Mouse (Mus musculus): Measurements from ENCODE around the gene Ywhaq. TPM values are rescaled to one million over a fixed set of nuclear protein-coding genes. Genes with fewer than 3 reads are reported as not detected.

Ywhaq gene
- 1,141 and 1,156 TPM in 2 replicates for polyA plus RNA-seq (2014; fragmentation: Nextera tagmentation; extraction: Ambion mirVana)

GRCm38 (mm10) chr12:21417100-21418070 is at the start of gene Ywhaq:
TSS of gene Ywhaq (minus strand) at chr12:21417637.
- H3K27me3 ChIP-seq (ENCODE audit: control insufficient read depth, insufficient read depth, low read length) = no peaks in the 10 kb centered on the region
- H3K9me3 ChIP-seq (ENCODE audit: control insufficient read depth, low read length) = no peaks in the 10 kb centered on the region; the same call in 1 of the 2 replicates
- peak within 1 kb of the TSS; percentile 99 for H3K9ac ChIP-seq (replicated peaks; ENCODE audit: low read depth, low read length)
- H3K36me3 ChIP-seq (ENCODE audit: control insufficient read depth, insufficient read depth, low read length) = peaks cover 15% of the 10 kb centered on the region
- peaks cover 13% of the 10 kb centered on the region; the same call in 1 of the 2 replicates for H3K4me1 ChIP-seq (ENCODE audit: control insufficient read depth, insufficient read depth, low read length)
- H3K27ac ChIP-seq (ENCODE audit: low read depth, low read length) = peak within 1 kb of the TSS; percentile 100
- peak; percentile 99 for ATAC-seq (ENCODE audit: low read depth)
- peak within 1 kb of the TSS; percentile 87 for H3K4me2 ChIP-seq (ENCODE audit: low read depth, low read length)
- H3K4me3 ChIP-seq (ENCODE audit: low read depth, low read length) = peak within 1 kb of the TSS; percentile 96
- under 1% methylated on average over 96 of the region's 103 CpGs for WGBS

- 32% methylated on average over 5 of the region's 5 CpGs for WGBS
- Histone ChIP-seq H3K4me1 (ENCODE audit: control insufficient read depth, insufficient read depth, low read length) (no peaks in the 10 kb centered on the region; the same call in 1 of the 2 replicates), H3K27ac (ENCODE audit: low read depth, low read length) (no peak overlapping the region), H3K4me3 (ENCODE audit: low read depth, low read length) (no peak overlapping the region), H3K4me2 (ENCODE audit: low read depth, low read length) (no peak overlapping the region), H3K36me3 (ENCODE audit: control insufficient read depth, insufficient read depth, low read length) (no peaks in the 10 kb centered on the region), H3K9ac (replicated peaks; ENCODE audit: low read depth, low read length) (no peak overlapping the region), H3K27me3 (ENCODE audit: control insufficient read depth, insufficient read depth, low read length) (no peaks in the 10 kb centered on the region), H3K9me3 (ENCODE audit: control insufficient read depth, low read length) (no peaks in the 10 kb centered on the region)
- ATAC-seq (ENCODE audit: low read depth) = peak; percentile 60
These were observed 46.0 kb upstream of the Ywhaq start for GRCm38 (mm10) chr12:21463448-21463891.

GRCm38 (mm10) chr12:21462658-21463057 is 45.2 kb upstream of the Ywhaq start:
- H3K36me3 ChIP-seq (ENCODE audit: control insufficient read depth, insufficient read depth, low read length) = no peaks in the 10 kb centered on the region
- H3K9ac ChIP-seq (replicated peaks; ENCODE audit: low read depth, low read length) = no peak overlapping the region
- no peak overlapping the region for H3K4me3 ChIP-seq (ENCODE audit: low read depth, low read length)
- no peaks in the 10 kb centered on the region; the same call in 1 of the 2 replicates for H3K4me1 ChIP-seq (ENCODE audit: control insufficient read depth, insufficient read depth, low read length)
- no peaks in the 10 kb centered on the region for H3K9me3 ChIP-seq (ENCODE audit: control insufficient read depth, low read length)
- H3K27me3 ChIP-seq (ENCODE audit: control insufficient read depth, insufficient read depth, low read length) = no peaks in the 10 kb centered on the region
- ATAC-seq (ENCODE audit: low read depth) = no peak
- 93% methylated on average over 3 of the region's 3 CpGs for WGBS
- H3K4me2 ChIP-seq (ENCODE audit: low read depth, low read length) = no peak overlapping the region
- H3K27ac ChIP-seq (ENCODE audit: low read depth, low read length) = no peak overlapping the region

DNA sequence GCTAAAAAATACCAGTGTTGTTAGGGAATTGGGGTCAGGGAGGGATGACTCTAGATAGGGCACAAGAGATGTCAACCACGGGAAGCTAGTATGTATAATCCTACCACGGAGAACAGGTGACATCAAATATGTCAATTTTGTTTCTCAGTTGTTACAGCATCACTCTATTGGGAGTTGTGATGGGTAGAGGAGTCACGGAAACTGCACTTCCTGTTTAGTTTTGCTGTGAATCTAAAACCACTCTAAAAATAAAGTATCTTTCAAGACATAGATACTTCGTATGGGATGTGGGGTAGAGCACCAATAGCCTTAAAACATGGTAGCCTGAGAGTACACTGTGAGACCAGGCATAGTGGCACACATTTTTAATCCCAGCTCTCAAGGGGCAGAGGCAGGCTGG is 42.2 kb upstream of the Ywhaq start:
- Histone ChIP-seq H3K36me3 (ENCODE audit: control insufficient read depth, insufficient read depth, low read length) (no peaks in the 10 kb centered on the region), H3K9ac (replicated peaks; ENCODE audit: low read depth, low read length) (no peak overlapping the region), H3K27me3 (ENCODE audit: control insufficient read depth, insufficient read depth, low read length) (no peaks in the 10 kb centered on the region), H3K4me1 (ENCODE audit: control insufficient read depth, insufficient read depth, low read length) (no peaks in the 10 kb centered on the region; the same call in 1 of the 2 replicates), H3K9me3 (ENCODE audit: control insufficient read depth, low read length) (no peaks in the 10 kb centered on the region), H3K4me2 (ENCODE audit: low read depth, low read length) (no peak overlapping the region), H3K27ac (ENCODE audit: low read depth, low read length) (no peak overlapping the region), H3K4me3 (ENCODE audit: low read depth, low read length) (no peak overlapping the region)
- ATAC-seq (ENCODE audit: low read depth) = no peak
- 88% methylated on average over 4 of the region's 4 CpGs for WGBS

DNA sequence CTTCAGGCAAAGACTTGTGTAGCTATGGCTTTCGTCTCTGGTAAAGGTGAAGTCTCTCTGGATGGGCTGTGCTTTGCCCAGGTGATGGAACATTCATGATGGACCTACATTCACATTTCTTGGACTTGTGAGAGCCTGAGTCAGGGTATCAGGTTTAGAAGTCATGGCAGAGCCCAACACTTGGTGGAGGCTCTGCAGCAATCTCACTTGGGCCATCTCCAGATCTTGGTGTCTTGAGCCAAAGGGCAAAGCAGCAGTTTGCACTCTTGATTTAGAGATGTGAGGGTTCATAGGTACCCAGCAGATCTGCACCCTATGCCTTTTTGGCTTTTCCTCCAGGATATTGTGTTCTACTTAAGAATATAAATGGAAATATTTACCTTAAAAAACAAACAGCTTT is 38.6 kb upstream of the Ywhaq start:
- Histone ChIP-seq H3K9ac (replicated peaks; ENCODE audit: low read depth, low read length) (no peak overlapping the region), H3K4me1 (ENCODE audit: control insufficient read depth, insufficient read depth, low read length) (no peaks in the 10 kb centered on the region), H3K4me3 (ENCODE audit: low read depth, low read length) (no peak overlapping the region), H3K9me3 (ENCODE audit: control insufficient read depth, low read length) (no peaks in the 10 kb centered on the region), H3K27ac (ENCODE audit: low read depth, low read length) (no peak overlapping the region), H3K36me3 (ENCODE audit: control insufficient read depth, insufficient read depth, low read length) (no peaks in the 10 kb centered on the region), H3K4me2 (ENCODE audit: low read depth, low read length) (no peak overlapping the region), H3K27me3 (ENCODE audit: control insufficient read depth, insufficient read depth, low read length) (no peaks in the 10 kb centered on the region)
- ATAC-seq (ENCODE audit: low read depth) = no peak
- WGBS = 97% methylated on average over 1 of the region's 1 CpGs

DNA sequence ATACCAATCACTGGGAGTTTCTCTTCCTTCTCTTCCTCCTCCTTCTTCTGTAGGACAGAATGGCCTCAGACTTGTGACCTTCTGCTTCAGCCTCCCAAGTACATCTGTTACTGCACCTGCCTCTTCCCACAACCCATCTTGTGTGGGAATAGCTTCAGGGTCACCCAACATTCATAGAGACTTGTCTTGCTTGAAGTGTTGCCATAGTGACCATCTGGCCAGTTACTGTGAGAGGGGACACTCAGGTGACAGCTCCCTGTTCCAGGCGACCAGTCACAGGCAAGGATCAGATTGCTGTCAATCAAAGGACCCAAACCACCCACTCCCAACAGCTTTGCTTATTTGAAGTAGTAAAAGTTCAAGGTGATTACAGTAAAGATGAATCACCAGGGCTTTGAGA is 34.3 kb upstream of the Ywhaq start:
- H3K36me3 ChIP-seq (ENCODE audit: control insufficient read depth, insufficient read depth, low read length) = no peaks in the 10 kb centered on the region
- WGBS = 33% methylated on average over 1 of the region's 1 CpGs
- ATAC-seq (ENCODE audit: low read depth) = no peak

GRCm38 (mm10) chr12:21451351-21451750 is 33.9 kb upstream of the Ywhaq start:
- H3K27ac ChIP-seq (ENCODE audit: low read depth, low read length) = no peak overlapping the region
- H3K4me2 ChIP-seq (ENCODE audit: low read depth, low read length) = no peak overlapping the region
- no peak for ATAC-seq (ENCODE audit: low read depth)
- no peaks in the 10 kb centered on the region for H3K27me3 ChIP-seq (ENCODE audit: control insufficient read depth, insufficient read depth, low read length)
- H3K9ac ChIP-seq (replicated peaks; ENCODE audit: low read depth, low read length) = no peak overlapping the region
- no peak overlapping the region for H3K4me3 ChIP-seq (ENCODE audit: low read depth, low read length)
- H3K36me3 ChIP-seq (ENCODE audit: control insufficient read depth, insufficient read depth, low read length) = no peaks in the 10 kb centered on the region
- 100% methylated on average over 2 of the region's 2 CpGs for WGBS
- H3K4me1 ChIP-seq (ENCODE audit: control insufficient read depth, insufficient read depth, low read length) = no peaks in the 10 kb centered on the region
- no peaks in the 10 kb centered on the region for H3K9me3 ChIP-seq (ENCODE audit: control insufficient read depth, low read length)

More for the DNA sequence above, 34.3 kb upstream of the Ywhaq start:
- H3K9ac ChIP-seq (replicated peaks; ENCODE audit: low read depth, low read length) = no peak overlapping the region
- H3K9me3 ChIP-seq (ENCODE audit: control insufficient read depth, low read length) = no peaks in the 10 kb centered on the region
- H3K4me3 ChIP-seq (ENCODE audit: low read depth, low read length) = no peak overlapping the region
- no peak overlapping the region for H3K27ac ChIP-seq (ENCODE audit: low read depth, low read length)
- no peaks in the 10 kb centered on the region for H3K4me1 ChIP-seq (ENCODE audit: control insufficient read depth, insufficient read depth, low read length)
- H3K27me3 ChIP-seq (ENCODE audit: control insufficient read depth, insufficient read depth, low read length) = no peaks in the 10 kb centered on the region
- H3K4me2 ChIP-seq (ENCODE audit: low read depth, low read length) = no peak overlapping the region

DNA sequence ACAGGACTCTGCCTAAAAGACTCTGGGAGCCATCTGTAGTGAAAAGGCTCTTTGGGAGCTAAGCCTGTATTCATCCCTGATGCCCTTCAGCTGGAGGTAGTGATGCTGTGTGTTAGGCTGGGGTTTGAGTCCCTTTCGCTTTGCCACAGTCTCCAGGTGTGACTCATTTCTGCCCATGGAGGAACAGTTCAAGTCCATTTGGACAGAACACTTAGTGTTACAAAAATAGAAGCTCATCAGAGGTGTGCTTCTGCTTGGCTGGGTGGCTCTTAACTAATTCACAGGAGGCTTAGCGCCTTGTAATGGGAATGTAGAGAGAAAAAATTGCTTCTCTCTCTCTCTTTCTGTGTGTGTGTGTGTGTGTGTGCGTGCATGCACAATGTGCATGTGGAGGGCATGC is 26.3 kb upstream of the Ywhaq start:
- H3K4me3 ChIP-seq (ENCODE audit: low read depth, low read length) = no peak overlapping the region
- H3K27ac ChIP-seq (ENCODE audit: low read depth, low read length) = no peak overlapping the region
- H3K27me3 ChIP-seq (ENCODE audit: control insufficient read depth, insufficient read depth, low read length) = no peaks in the 10 kb centered on the region
- no peaks in the 10 kb centered on the region for H3K9me3 ChIP-seq (ENCODE audit: control insufficient read depth, low read length)
- H3K4me2 ChIP-seq (ENCODE audit: low read depth, low read length) = no peak overlapping the region
- H3K9ac ChIP-seq (replicated peaks; ENCODE audit: low read depth, low read length) = no peak overlapping the region
- no peak for ATAC-seq (ENCODE audit: low read depth)
- H3K4me1 ChIP-seq (ENCODE audit: control insufficient read depth, insufficient read depth, low read length) = no peaks in the 10 kb centered on the region
- no peaks in the 10 kb centered on the region for H3K36me3 ChIP-seq (ENCODE audit: control insufficient read depth, insufficient read depth, low read length)
- 84% methylated on average over 3 of the region's 3 CpGs for WGBS

- WGBS = 87% methylated on average over 1 of the region's 1 CpGs
- Histone ChIP-seq H3K27me3 (ENCODE audit: control insufficient read depth, insufficient read depth, low read length) (no peaks in the 10 kb centered on the region), H3K9ac (replicated peaks; ENCODE audit: low read depth, low read length) (no peak overlapping the region), H3K4me2 (ENCODE audit: low read depth, low read length) (no peak overlapping the region), H3K4me3 (ENCODE audit: low read depth, low read length) (no peak overlapping the region), H3K9me3 (ENCODE audit: control insufficient read depth, low read length) (no peaks in the 10 kb centered on the region), H3K36me3 (ENCODE audit: control insufficient read depth, insufficient read depth, low read length) (no peaks in the 10 kb centered on the region), H3K4me1 (ENCODE audit: control insufficient read depth, insufficient read depth, low read length) (no peaks in the 10 kb centered on the region), H3K27ac (ENCODE audit: low read depth, low read length) (no peak overlapping the region)
- no peak for ATAC-seq (ENCODE audit: low read depth)
These were observed 24.4 kb upstream of the Ywhaq start for GRCm38 (mm10) chr12:21441870-21442269.

All from neural tube, embryonic 14.5 days (tissue).